8 mouse cellular contexts compared by ENCODE assay signal in the genomic region with DNA sequence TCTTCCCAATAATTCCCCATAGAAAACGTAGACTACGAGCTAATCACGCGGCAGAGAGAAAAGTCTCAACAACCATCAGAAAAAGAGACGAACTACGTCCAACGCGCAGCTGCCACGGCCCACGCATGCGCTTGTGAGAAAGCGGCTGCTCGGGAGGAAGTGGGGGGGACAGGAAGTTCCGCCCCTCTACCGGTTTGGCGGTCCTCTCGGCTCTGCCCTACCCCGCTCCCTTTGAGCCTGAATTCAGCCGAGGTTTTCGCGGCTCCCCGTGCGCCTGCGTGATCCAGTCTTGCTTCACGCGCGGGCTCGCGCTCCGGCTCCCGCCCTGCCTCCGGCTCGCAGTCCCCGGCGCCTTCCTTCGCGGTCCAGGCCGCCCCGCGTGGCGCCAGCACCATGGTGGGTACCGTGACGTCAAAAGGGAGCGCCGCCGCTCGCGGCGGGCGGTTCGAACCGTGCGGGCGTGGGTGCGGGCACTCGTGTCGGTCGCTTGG. TPM values are rescaled to one million over a fixed set of nuclear protein-coding genes. Genes with fewer than 3 reads are reported as not detected.
DNase-seq lines count a peak whose midpoint lies in the region; ATAC-seq lines count a peak whose summit lies in the region.

A gene (plus strand): TSS at position 173 of the 491 bp plus-strand sequence.

- H3K36me3 ChIP-seq in megakaryocyte, embryonic 14.5 days (replicated peaks; ENCODE audit: low read length): peaks cover 23% of the 10 kb centered on the region

- H3K4me3 ChIP-seq in megakaryocyte, embryonic 14.5 days (replicated peaks): peak within 1 kb of the TSS; percentile 97

- H3K4me1 ChIP-seq in megakaryocyte, embryonic 14.5 days: peaks cover 30% of the 10 kb centered on the region

- peaks cover 4% of the 10 kb centered on the region for H3K27me3 ChIP-seq in megakaryocyte, embryonic 14.5 days (replicated peaks)

- peak; percentile 81 for ATAC-seq in common myeloid progenitor, adult 5-6 weeks (replicated peaks; ENCODE audit: low read depth, poor library complexity, severe bottlenecking)

- H3K9me3 ChIP-seq in megakaryocyte, embryonic 14.5 days: no peaks in the 10 kb centered on the region

- DNase-seq in ZHBTc4 (ENCODE audit: low read depth, low spot score): peak; percentile 95
- DNase-seq in gastrocnemius, adult 8-10 months (ENCODE audit: low spot score in 2 of 2): peak; percentile 81 to 86
- DNase-seq in hindlimb bud, embryonic 11.5 days (ENCODE audit: extremely low spot score, low read depth, low spot score): peak; percentile 60
- peak; percentile 88 to 90 for DNase-seq in left cerebral cortex, adult 8-10 months (ENCODE audit: low spot score in 2 of 2)
- DNase-seq in right cerebral cortex, postnatal 10 days (ENCODE audit: low spot score in 2 of 2): peak; percentile 94 to 95
- peak; percentile 85 for DNase-seq in urinary bladder, postnatal 25 days (ENCODE audit: low spot score)

RNA-seq across cellular contexts. Expression of the gene that starts here (rescaled TPM):
- 26.9 and 34.1 TPM in 2 replicates for total RNA-seq in common myeloid progenitor, adult 5-6 weeks (2017)
- 10 to 100 TPM; 11.7 to 15.7 (median 13.0) TPM for total RNA-seq in gastrocnemius, adult 8-10 months (2022)
- 10 to 100 TPM; 14.1 to 22.5 (median 17.3) TPM for total RNA-seq in left cerebral cortex, adult 8-10 months (2022)
- polyA plus RNA-seq in megakaryocyte, embryonic 14.5 days (2012; ENCODE audit: insufficient read depth, low replicate concordance): 64.3 and 95.0 TPM in 2 replicates

Comparison
In these comparisons a context has a peak if more than half of its experiments do, and no peak if none do; other contexts are left out.
1. Peak in every context shown above with its lines: DNase-seq, ATAC-seq and H3K4me3 ChIP-seq.